Mouse (Mus musculus) gastrocnemius, postnatal 25 days (tissue): ENCODE measurements around the gene Ccdc34. TPM values are rescaled to one million over a fixed set of nuclear protein-coding genes. Genes with fewer than 3 reads are reported as not detected.
"Not testable (repeated sequence)": the region's sequence is repeated elsewhere in the genome, so short reads cannot be mapped to it uniquely, and the experiment has no call there.

ENCODE experiments used
- DNase-seq: peaks from one replicate; pipeline ENCODE4 v3.0.0; 2022
- total RNA-seq, 2 experiments: library from RNA; stranded (reverse); gene quantifications; 1 replicate in 1 of 2; 2 replicates in 1 of 2; pipeline ENCODE4 v1.2.3; 2021

Gene Ccdc34
- total RNA-seq, 2 experiments from 2014 or later = 3.4 to 3.9 TPM

DNA sequence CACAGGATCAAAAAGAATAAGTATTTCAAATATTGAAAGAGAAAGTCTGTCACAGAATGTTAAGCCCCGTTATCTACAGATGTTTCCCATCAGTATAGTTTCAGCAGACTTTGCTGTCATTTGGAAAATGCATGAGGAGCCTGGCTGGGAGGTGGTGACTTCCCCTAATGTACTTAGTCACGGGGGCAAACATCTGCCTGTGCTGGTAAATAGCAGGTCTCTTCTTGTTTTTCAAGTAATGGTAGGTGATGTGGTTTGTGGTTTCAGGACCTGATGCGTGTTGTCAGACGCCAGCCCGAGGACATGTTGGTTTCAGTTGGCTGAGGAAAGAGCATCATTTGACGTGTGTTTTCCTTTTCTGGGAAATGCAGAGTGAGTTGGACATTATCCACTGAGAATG, 62.9 kb downstream of the Ccdc34 start:
- no peak for DNase-seq

DNA sequence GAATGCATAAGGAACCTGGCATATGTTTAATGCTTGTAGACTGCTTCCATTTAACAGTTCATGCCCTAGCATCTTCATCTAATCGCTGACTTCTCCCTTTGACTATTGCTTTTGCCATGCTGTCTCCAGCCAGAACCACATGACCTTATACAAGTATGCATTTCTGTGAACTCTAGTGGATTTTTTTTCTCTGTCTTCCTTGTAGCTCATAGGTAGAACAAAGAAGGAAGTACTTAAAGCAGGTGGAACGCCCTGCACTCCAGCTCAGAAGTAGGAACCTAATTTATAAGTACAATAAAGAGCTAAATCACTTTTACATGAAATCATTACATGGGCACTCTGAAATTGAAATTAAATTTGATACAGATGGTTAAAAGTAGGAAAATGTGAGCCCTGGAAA, 65.4 kb downstream of the Ccdc34 start:
- no peak for DNase-seq

DNA sequence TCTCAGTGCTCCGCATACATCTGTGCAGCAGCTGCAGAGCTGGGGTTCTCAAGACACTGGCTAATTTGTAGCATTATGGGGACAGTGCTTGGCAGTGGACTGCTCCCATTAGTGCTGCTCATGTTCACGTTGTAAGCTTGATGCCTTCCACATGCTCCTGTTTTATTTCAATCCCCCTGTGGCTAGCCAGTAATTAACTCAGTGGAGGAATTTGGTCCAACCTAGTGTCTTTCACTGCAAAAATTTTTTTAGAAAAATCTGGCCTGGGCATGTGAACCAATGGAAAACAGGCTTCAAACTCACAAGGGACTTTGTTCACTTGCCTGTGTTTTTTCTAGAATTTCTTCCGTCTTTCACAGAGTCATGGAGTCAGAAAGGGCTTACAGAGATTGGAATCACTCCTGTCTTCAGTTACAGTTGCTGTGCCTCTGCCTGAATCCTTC, 68.1 kb downstream of the Ccdc34 start:
- peak; percentile 75 for DNase-seq

DNA sequence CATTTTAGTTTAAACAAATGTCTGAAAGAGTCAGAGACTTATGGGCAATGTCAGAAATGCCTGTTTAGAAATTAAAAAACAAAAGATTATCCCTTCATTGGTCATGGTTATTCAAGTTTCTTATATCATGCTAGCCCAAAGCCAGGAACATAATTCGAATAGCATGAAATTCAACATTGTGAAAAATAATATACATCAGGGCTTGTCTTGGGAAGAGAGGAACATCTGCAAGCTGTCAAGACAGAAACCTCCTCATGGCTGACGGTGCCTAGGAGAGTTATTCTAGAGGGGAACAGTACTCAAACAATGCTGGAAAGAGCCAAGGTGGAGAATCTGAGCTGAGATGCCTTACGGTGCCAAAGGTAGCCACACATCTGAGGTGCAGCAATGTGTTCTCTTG, 96.5 kb downstream of the Ccdc34 start:
- DNase-seq = no peak

DNA sequence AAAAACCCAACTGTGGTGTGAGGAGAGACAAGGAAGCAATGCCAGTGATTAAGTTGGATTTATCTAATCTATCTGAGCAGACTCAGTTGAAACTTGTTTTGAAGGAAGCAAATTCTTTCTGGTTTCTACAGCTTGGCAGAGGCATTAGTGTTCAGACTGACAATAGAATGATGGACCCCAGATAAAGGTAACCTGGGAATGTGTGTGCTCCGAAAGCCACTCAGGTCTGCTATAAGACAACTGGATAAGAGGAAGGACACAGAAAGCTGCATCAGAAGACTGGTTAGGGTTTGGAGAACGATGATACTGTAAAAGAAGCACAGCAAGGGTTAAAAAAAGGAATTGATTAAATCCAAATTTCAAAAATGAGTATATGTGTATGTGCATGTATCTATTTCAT, 111.8 kb downstream of the Ccdc34 start:
- no peak for DNase-seq

DNA sequence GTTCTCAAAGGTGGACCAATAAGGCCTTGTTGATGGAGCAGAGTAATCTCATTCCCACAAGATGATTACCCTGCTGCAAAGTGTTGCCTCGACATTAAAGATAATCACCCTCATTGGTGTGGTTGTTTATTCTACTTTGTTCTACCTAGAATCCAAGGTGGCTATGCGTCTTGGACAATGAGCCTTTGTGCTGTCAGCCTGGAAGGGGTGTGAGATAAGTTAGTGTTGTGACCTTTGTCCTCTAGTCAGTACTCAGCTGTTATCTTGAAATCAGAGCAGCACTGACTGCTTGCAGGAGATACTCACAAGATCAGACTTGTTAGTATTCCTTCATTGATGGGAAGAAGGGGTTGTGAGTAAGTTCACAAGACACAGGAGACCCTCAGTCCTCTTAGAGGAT, 114.0 kb downstream of the Ccdc34 start:
- DNase-seq = no peak

DNA sequence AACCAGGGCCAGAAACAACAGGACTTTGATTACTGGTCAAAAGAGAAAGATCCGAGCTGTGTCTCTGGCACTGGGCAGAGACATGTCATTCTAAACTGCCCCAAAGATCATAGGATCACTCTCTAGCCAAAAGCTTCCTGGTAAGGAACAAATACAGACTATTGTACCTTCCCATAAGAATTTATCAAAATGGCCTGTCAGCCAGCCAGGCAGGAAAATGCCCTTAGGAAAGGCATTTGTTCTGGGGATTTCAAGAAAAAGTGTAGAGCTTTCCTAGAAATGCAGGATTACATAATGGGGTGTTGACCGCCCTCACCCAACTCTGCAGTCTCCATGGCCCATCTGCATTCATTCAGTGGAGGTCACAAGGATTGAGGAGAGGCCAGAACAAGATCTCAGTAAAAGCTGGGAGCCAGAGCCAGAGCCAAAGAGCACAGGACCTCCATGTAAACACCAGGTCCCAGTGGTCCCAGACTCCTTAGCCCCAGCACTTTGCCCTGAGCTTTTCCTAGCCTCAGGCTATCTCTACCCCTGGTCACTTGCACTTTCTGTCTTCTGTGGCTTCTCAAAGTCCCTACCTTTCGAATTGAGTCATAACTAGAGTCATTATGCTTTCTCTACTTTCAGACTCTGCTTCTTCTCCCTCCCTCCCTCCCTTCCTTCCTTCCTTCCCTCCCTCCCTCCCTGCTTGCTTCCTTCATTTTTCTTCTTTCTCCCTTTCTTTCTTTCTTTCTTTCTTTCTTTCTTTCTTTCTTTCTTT, 115.9 kb downstream of the Ccdc34 start:
- peak; percentile 12 for DNase-seq

DNA sequence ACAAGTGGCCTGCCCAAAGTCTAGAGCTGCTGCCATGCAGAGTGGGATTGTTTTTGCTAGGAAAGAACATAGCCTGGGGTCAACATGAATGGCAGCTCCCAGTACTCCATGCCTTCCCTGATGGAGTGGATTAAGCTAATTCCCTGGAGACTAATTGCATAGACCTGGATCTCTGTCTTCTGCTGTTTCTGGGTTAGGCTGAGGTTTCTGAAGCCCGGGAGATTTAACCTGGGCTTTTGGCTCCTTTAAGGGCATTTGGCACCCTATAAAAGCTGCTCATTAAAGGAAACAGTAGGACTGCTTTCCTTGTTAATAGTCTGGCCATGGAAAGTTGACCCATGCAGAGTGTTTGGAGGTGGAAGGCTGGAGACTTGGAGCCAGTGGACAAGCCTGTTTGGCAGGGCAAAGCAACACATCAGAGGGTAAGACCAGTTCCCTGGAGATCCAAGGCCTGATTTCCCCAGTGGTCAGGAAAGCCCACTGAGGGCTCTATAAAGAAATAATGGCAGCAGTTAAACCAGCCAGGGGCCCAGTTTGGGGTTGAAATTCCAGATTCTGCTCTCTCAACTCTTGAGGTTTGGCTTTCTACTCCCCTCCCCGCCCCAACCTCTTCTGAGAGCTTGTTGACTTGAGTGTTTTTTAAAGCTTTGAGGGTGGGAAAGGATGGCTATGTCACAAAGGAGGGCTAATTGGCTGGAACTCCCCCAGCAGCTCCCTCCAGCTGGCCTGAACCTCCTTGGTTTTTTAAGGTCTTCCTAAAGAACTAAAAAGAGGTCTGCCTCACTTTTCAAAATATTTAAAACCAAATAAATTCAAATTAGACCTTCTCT, 117.4 kb downstream of the Ccdc34 start:
- DNase-seq = no peak

DNA sequence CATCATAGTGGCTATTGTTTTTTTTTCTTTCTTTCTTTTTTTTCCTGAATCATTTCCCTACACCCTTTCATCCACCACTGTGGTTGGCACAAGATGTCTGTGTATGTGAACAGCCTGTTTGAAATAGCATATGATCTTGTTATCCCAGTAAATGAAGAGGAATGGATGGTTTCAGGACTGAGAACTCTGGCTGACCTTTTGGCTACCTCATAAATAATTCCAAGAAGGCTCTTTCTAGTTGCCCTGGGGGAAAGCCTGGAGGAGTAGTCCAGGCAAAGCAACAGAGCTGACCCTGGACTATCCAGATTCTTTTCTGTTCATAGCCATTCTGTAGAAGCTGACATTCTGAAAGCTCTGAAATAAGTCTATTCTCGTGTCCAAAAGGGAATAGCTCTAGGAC, 119.7 kb downstream of the Ccdc34 start:
- DNase-seq = no peak

DNA sequence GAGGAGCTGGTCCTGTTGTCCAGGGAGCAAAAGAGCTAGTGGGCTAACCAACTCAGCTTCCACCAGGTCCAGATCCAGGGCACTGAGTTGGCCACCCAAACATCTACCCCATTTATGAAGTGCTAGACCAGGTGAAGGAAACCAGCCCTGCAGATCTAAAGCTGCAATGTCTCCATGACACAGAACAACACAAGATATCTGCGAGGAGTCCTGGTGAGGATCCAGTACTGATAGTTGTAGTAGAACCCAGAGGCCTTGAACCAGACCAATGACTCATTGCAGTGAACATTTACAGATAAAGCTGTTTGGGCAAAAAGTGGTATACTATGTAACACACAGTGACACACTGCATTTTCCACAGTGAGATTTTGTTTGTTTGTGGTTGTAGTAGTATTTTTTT, 120.5 kb downstream of the Ccdc34 start:
- no peak for DNase-seq

DNA sequence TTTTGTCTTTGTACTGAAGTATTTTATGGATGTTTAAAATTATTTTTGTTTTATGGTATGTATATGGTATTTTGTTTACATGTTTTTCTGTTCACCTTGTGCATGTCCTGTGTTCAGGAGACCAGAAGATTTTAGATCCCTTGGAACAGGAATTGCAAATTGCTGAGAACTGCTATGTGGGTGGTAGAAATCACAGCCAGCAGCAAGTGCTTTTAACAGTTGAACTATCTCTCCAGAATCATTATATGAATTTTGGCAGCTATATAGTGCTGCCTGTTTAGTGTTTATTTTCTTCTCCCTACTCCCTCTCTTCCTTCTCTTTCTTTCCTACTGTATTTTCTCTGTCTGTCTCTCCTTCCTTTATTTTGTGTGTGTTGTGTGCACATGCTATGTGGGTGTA, 130.4 kb downstream of the Ccdc34 start:
- DNase-seq = not testable (repeated sequence)

DNA sequence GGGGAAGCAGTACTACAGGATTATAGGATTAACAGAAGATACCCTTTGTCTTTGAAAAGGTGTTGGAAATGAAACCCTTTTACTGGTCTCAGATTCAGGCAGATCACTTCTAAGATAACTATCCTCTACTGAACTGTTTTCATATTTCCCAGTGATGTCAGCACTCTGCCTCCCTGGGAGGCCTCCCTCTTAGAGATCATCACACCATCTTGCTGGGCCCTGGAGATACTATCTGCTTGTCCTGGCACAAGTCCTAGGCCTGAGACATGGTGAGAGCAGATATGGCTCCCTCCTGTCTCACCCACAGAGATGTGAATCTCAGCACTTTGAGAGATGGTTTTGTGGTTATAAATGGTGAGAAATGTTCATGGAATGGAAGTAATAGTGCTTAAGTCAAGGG, 131.6 kb downstream of the Ccdc34 start:
- no peak for DNase-seq

DNA sequence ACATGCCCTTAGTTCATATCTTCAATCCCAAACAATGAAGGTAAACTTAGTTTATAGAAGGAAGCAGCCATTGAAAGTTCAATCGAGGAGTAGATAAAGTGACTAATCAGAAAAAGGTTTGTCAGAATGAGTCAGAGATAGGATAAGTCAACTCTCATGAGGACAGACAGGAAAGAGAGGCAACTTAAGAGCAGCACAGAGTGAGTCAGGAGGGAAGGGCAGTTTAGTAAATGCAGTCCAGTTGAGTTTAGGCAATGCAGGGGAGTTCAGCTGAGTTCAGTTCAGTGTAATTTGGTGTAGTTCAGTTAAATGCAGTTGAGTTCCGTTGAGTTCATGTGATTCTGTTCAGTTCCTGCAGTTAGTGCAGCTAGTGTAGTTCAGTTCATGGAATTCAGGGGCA, 138.7 kb downstream of the Ccdc34 start:
- no peak for DNase-seq

DNA sequence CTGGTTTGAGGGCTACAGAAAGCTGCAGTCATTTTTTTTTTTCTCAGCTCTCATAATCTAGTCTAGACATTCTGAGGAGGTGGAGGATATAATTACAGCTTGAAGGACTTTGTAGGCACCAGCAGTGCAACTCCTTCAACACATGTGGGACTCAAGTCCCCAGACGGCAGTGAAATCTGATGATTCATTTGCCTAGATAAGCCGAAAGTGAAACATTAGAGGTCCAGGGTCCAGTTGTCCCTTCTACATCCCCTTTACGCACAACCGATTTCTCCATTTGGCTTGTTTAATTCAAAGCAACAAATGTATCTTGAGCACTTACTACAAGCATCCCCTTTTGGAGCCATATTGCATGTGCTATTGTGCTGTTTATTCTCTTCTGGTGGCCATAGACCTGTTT, 147.4 kb downstream of the Ccdc34 start:
- DNase-seq = no peak

DNA sequence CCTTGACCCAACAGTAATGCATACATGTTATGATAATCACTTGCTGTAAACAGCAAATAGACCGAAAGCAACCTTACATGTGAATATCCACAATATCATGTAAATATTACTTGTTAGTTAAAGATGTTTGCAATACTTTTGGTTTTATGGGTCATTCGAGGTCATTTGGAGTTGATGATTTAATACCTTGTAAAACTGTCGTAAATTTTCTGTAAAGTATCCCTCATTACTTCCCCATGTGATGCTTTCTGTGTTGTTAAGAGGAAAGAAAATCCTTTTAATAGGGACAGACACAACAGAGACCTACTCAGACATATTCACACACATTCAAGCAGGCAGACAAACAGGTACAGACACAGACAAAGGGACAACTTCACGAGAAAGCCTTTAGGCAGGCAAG, 150.1 kb downstream of the Ccdc34 start:
- DNase-seq = no peak

DNA sequence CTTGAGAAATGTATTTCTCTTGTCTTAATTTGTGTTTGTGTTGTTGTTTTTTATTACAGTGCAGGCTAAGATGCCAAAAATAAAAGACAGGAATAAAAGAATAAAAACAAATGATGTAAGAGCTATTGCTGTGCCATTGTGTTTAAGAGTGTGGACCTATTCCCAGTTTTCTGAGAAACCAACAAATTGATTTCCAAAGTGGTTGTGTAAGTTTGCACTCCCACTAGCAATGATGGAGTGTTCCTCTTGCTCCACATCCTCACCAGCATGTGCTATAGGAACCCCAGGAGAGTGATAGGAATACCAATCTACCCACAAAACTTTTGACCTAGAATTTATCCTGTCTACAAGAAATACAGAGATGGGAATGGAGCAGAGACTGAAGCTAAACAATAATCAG, 150.7 kb downstream of the Ccdc34 start:
- no peak for DNase-seq

DNA sequence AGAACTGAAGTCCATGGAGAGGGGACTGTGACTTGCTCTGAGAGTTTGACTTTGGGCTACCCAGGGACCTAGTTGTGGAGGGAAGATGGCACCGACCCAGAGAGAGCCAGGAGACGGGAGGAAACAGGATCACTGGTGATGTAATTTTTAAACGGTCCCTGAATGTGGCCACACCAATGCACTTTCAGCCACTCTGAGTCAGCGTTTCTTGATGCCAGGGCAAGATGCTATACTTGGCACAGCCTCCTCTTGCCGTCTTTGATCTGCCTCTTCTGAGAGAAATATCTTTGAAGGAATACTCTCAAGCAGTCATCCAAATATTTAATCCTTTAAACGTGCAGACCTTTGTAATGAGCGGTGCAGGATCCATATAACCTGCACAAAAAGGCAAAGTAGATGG, 154.8 kb downstream of the Ccdc34 start:
- no peak for DNase-seq

DNA sequence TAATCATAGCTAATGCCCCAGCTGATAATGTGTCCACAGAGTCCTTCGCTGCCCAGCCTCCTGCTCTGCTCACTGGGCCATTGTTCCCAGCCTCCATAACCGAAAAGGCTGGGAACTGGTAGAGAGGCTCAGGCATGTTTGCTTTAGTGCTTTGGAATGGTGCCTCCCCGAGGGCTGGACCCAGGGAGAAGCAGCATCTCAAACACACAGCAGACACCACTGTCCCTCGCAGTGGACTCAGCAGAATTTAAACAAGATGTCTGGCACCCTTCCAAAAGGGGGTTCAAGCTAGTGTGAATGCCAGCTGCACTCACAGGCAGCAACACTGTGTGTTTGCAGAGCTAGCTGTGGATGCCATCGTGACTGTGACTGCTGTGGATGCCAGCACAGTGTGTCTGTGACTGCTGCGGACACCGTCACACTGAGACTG, 156.2 kb downstream of the Ccdc34 start:
- DNase-seq = no peak

DNA sequence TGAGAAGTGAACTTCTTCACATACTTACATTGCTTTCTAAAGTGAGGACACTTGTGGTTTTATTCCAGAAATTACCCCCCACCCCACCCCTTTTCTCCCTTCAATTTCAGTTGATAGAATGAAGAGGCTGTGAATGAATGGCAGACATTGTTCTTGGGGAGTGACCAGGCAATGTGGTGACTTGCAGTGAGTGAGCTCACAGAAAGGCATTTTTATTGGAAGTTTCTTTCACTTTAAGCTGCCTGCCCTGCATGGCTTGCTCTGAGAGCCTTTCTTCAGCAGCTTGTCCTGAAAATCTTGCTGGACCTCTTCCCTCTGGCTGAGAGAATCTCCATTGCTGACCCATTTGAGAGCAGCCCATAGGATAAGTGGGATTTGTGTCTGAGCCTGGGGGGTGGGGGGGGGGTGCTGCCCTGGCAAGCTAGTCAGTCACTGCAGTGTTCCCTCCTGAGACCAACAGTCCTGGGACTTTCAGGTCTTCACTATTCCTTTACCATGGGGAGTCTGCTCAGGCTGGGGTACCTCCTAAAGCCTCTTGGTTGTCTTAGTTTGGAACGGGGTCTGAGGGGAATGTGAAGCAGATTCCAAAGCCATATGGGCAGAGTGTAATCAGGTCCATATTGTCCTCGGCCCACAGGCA, 159.3 kb downstream of the Ccdc34 start:
- DNase-seq = no peak

DNA sequence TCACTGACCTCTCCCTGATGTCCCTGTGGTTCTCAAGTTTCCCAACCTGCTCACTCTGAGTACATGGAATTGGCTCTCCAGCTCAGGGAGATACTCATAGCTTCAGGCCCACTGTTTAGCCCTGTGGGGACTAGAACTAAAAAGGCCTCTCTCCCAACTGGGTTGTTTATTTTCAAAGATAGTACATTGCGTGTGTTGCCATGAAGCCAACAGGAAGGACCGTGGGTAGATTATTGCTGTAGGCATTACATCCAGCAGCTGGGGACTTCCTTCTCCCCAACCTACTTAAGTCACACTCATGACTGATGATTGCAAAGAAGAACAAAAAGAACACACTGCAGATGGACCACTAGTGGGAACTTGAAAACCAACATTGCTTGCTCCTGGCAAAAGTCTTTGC, 159.8 kb downstream of the Ccdc34 start:
- DNase-seq = no peak

DNA sequence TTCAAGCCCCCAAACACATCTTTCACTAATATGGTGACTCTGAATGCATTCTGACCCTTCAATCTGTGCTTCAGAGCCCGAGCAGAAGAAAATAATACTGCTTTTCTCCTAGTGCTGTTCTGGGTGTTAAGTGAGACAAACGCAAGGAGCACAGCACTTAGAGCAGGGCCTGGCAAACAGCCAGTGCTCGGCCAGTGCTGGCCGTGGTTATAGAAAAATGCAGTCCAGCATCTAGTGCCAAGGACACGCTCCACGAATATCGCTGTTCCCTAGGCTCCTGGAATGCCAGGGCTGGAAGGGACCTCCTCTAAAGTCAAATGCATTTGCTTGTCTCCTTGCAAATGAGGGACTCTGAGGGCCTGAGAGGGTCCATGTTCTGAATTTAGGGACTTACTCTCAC, 160.3 kb downstream of the Ccdc34 start:
- DNase-seq = peak; percentile 44

DNA sequence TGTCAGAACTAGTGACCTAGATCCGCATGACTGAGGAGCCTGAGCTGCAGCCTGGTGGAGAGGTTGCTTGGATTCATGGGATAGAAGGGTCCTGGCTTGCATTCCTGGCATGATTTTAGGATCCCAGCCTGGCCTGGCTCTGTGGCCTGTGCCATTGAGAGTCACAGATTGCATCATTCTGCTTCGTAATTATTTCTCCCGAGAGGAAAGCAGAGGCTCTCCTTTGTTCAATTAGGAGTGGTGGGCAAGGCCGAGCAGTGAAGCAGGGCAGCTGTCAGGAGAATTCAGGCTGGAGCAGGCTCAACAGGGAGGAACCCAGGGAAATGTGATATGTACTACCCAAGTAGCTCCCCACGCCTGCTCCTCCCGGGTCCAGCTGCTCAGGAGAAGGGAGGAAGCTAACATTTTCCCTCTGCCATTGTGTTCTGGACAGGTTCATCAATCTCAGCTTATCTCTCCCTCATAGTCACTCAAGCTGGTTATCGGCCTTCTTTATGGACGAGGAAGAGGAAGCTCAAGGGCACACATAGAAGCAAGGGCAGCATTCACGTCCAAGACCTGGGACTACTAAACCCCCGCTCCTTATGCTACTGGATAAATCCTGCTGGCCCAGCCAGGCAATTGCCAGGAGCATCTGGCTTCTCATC, 162.2 kb downstream of the Ccdc34 start:
- DNase-seq = peak; percentile 66

DNA sequence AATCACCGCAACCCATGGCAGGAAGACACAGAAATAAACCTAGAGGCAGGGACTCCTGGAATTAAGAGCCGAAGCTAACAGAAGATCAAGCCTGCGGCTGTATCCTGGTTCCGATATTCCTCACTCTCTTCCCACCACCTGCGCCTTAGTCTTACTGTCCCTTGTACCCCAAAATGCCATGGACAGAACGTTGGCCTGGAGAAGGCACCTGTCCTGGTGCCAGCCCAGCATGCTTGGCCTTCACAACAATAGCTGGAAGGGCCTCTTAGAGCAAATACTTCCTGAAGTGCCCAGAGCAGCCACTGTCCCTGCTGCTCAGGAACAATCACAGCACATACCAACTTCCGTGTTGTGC, 162.7 kb downstream of the Ccdc34 start:
- DNase-seq = no peak
